Mouse (Mus musculus): Measurements from ENCODE around the gene Tmem35b.

The Tmem35b gene

GRCm38 (mm10) chr4:127169346-127170221, 46.1 kb downstream of the Tmem35b start:
- H3K36me3 ChIP-seq (ENCODE audit: insufficient read depth, low read length): no peaks in the 10 kb centered on the region
- TF ChIP-seq NANOG (IDR thresholded peaks at IDR 0.05; ENCODE audit: borderline replicate concordance, low read length): no peak
- no peaks in the 10 kb centered on the region for H3K9me3 ChIP-seq (ENCODE audit: low read length)
- peak overlapping the region; percentile 90 for H3K4me3 ChIP-seq (replicated peaks; ENCODE audit: low read length)
- peaks cover 26% of the 10 kb centered on the region for H3K27me3 ChIP-seq (ENCODE audit: insufficient read depth, low read length)
- H3K4me1 ChIP-seq (replicated peaks; ENCODE audit: low read depth, low read length): peaks cover 56% of the 10 kb centered on the region

DNA sequence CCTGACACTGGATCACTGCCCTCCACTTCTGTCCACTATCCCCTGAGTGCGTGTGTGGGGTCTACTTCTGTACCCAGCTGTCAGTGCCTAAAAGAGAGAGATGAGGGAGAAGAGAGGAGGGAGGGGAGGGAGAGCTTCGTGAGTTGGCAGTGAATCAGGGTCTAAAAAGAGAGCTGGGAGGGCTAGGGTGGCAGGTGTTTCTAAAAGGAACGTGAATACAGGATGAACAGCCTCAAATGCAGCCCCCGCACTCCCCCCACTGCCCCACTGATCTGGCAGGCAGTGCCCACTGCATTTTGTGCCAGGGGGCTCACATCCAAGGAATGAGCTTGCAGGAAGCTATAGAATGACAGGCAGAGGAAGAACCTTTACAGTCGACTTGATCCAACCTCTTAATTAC, 47.4 kb downstream of the Tmem35b start:
- Histone ChIP-seq H3K9me3 (ENCODE audit: low read length) (no peaks in the 10 kb centered on the region), H3K27me3 (ENCODE audit: insufficient read depth, low read length) (peaks cover 24% of the 10 kb centered on the region), H3K36me3 (ENCODE audit: insufficient read depth, low read length) (no peaks in the 10 kb centered on the region), H3K4me1 (replicated peaks; ENCODE audit: low read depth, low read length) (peaks cover 69% of the 10 kb centered on the region), H3K4me3 (replicated peaks; ENCODE audit: low read length) (peak overlapping the region; percentile 23)
- TF ChIP-seq NANOG (IDR thresholded peaks at IDR 0.05; ENCODE audit: borderline replicate concordance, low read length) (no peak), POU5F1 (IDR thresholded peaks at IDR 0.05; ENCODE audit: borderline replicate concordance, low read length) (no peak)

GRCm38 (mm10) chr4:127171341-127171905, 47.9 kb downstream of the Tmem35b start:
- peak overlapping the region; percentile 23 for H3K4me3 ChIP-seq (replicated peaks; ENCODE audit: low read length)
- H3K36me3 ChIP-seq (ENCODE audit: insufficient read depth, low read length): peaks cover 4% of the 10 kb centered on the region; the same call in 1 of the 2 replicates
- TF ChIP-seq CTCF (conservative IDR thresholded peaks at IDR 0.05; ENCODE audit: low read length) (no peak), NANOG (IDR thresholded peaks at IDR 0.05; ENCODE audit: borderline replicate concordance, low read length) (no peak), POU5F1 (IDR thresholded peaks at IDR 0.05; ENCODE audit: borderline replicate concordance, low read length) (no peak)
- no peaks in the 10 kb centered on the region for H3K9me3 ChIP-seq (ENCODE audit: low read length)
- H3K4me1 ChIP-seq (replicated peaks; ENCODE audit: low read depth, low read length): peaks cover 75% of the 10 kb centered on the region
- H3K27me3 ChIP-seq (ENCODE audit: insufficient read depth, low read length): peaks cover 24% of the 10 kb centered on the region

GRCm38 (mm10) chr4:127172119-127172518, 48.6 kb downstream of the Tmem35b start:
- H3K36me3 ChIP-seq (ENCODE audit: insufficient read depth, low read length): peaks cover 6% of the 10 kb centered on the region; the same call in 1 of the 2 replicates
- 0 out of 2 replicates have a peak overlapping the region, but pooled peaks have one; percentile 10 for H3K4me3 ChIP-seq (replicated peaks; ENCODE audit: low read length)

DNA sequence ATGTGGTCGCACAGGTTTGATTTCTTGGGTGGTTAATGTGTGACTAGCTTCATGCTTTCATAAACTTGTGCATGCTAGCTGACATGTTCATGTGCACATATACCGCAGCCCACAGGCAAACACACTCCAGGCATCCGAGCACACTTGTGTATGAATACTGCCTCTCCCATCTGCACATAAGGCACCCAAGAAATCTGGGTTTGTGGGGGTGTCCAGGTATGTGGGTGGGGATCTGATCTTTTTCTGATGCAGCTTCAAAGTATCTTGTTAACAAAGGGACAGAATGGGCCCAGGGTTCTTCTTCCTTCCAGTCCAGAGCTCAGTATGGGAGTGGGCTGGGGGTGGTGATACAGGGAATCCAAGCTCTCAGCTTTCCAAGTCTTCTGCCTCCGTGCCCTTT, 49.1 kb downstream of the Tmem35b start:
- H3K9me3 ChIP-seq (ENCODE audit: low read length): no peaks in the 10 kb centered on the region
- H3K4me1 ChIP-seq (replicated peaks; ENCODE audit: low read depth, low read length): peaks cover 83% of the 10 kb centered on the region
- TF ChIP-seq POU5F1 (IDR thresholded peaks at IDR 0.05; ENCODE audit: borderline replicate concordance, low read length) (no peak), CTCF (conservative IDR thresholded peaks at IDR 0.05; ENCODE audit: low read length) (no peak), NANOG (IDR thresholded peaks at IDR 0.05; ENCODE audit: borderline replicate concordance, low read length) (no peak)
- H3K27me3 ChIP-seq (ENCODE audit: insufficient read depth, low read length): peaks cover 14% of the 10 kb centered on the region
- peaks cover 6% of the 10 kb centered on the region; the same call in 1 of the 2 replicates for H3K36me3 ChIP-seq (ENCODE audit: insufficient read depth, low read length)
- H3K4me3 ChIP-seq (replicated peaks; ENCODE audit: low read length): 0 out of 2 replicates have a peak overlapping the region, but pooled peaks have one; percentile 46

More at GRCm38 (mm10) chr4:127172119-127172518, 48.6 kb downstream of the Tmem35b start:
- no peak for TF ChIP-seq CTCF (conservative IDR thresholded peaks at IDR 0.05; ENCODE audit: low read length)
- TF ChIP-seq NANOG (IDR thresholded peaks at IDR 0.05; ENCODE audit: borderline replicate concordance, low read length): no peak
- TF ChIP-seq POU5F1 (IDR thresholded peaks at IDR 0.05; ENCODE audit: borderline replicate concordance, low read length): no peak
- Histone ChIP-seq H3K4me1 (replicated peaks; ENCODE audit: low read depth, low read length) (peaks cover 82% of the 10 kb centered on the region), H3K27me3 (ENCODE audit: insufficient read depth, low read length) (peaks cover 19% of the 10 kb centered on the region), H3K9me3 (ENCODE audit: low read length) (no peaks in the 10 kb centered on the region)

GRCm38 (mm10) chr4:127173461-127173860, 50.0 kb downstream of the Tmem35b start:
- Histone ChIP-seq H3K27me3 (ENCODE audit: insufficient read depth, low read length) (peaks cover 9% of the 10 kb centered on the region), H3K36me3 (ENCODE audit: insufficient read depth, low read length) (peaks cover 6% of the 10 kb centered on the region; the same call in 1 of the 2 replicates), H3K4me1 (replicated peaks; ENCODE audit: low read depth, low read length) (peaks cover 88% of the 10 kb centered on the region), H3K4me3 (replicated peaks; ENCODE audit: low read length) (peak overlapping the region; percentile 57; the same call in 1 of the 2 replicates), H3K9me3 (ENCODE audit: low read length) (no peaks in the 10 kb centered on the region)
- no peak for TF ChIP-seq CTCF (conservative IDR thresholded peaks at IDR 0.05; ENCODE audit: low read length)
- no peak for TF ChIP-seq NANOG (IDR thresholded peaks at IDR 0.05; ENCODE audit: borderline replicate concordance, low read length)
- no peak for TF ChIP-seq POU5F1 (IDR thresholded peaks at IDR 0.05; ENCODE audit: borderline replicate concordance, low read length)

DNA sequence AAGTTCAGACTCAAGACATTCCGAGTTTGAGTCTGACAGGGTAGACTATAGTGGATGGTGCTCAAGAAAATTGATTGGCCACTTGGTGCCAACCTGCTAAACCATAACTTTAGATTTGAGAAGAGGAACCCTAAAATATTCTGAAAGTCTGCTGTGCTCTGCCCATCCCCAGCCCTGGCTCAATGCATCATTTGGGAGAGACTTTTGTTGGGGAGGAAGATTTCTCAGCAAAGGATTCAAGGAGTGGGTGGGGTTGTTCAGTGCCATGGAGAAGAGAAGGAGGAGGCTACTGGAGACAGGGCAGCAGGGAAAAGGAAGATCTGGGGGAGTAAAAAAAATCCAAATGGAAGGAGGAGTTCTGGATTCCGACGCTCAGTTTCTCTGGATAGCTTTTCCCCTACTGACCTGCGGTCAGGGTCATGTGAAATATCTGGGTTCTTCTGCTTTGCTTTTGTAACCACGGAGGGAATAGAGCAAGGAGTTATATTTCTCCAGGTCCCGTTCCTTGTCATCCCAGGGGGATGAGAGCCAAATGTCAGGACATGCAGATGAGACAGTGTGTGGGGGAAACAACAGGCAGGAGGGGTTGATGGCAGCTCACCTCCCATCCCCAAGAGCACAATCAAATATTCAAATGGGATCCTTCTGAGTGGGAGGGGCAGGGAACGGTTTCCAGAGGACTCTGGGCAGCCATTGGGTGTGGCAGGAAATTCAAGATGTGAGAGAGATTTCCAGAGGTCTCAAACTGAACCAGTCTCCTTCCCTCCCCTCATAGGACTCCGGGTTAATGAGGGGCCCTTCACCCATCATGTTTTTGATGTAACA, 50.8 kb downstream of the Tmem35b start:
- Histone ChIP-seq H3K9me3 (ENCODE audit: low read length) (no peaks in the 10 kb centered on the region), H3K27me3 (ENCODE audit: insufficient read depth, low read length) (peaks cover 6% of the 10 kb centered on the region), H3K36me3 (ENCODE audit: insufficient read depth, low read length) (peaks cover 6% of the 10 kb centered on the region; the same call in 1 of the 2 replicates), H3K4me1 (replicated peaks; ENCODE audit: low read depth, low read length) (peaks cover 96% of the 10 kb centered on the region), H3K4me3 (replicated peaks; ENCODE audit: low read length) (peak overlapping the region; percentile 57)
- no peak for TF ChIP-seq NANOG (IDR thresholded peaks at IDR 0.05; ENCODE audit: borderline replicate concordance, low read length)
- no peak for TF ChIP-seq POU5F1 (IDR thresholded peaks at IDR 0.05; ENCODE audit: borderline replicate concordance, low read length)
- TF ChIP-seq CTCF (conservative IDR thresholded peaks at IDR 0.05; ENCODE audit: low read length): no peak

- H3K9me3 ChIP-seq (ENCODE audit: low read length): no peaks in the 10 kb centered on the region
- H3K4me3 ChIP-seq (replicated peaks; ENCODE audit: low read length): peak overlapping the region; percentile 57
- TF ChIP-seq POU5F1 (IDR thresholded peaks at IDR 0.05; ENCODE audit: borderline replicate concordance, low read length) (no peak), NANOG (IDR thresholded peaks at IDR 0.05; ENCODE audit: borderline replicate concordance, low read length) (no peak), CTCF (conservative IDR thresholded peaks at IDR 0.05; ENCODE audit: low read length) (no peak)
- peaks cover 98% of the 10 kb centered on the region for H3K4me1 ChIP-seq (replicated peaks; ENCODE audit: low read depth, low read length)
- H3K36me3 ChIP-seq (ENCODE audit: insufficient read depth, low read length): peaks cover 6% of the 10 kb centered on the region; the same call in 1 of the 2 replicates
- peaks cover 4% of the 10 kb centered on the region for H3K27me3 ChIP-seq (ENCODE audit: insufficient read depth, low read length)
Observed at GRCm38 (mm10) chr4:127174900-127175278, 51.4 kb downstream of the Tmem35b start.

Data from E14TG2a.4 (cell line).